Mouse (Mus musculus) liver, embryonic 11.5 days (tissue): ENCODE measurements around the gene Rnf144a. TPM values are rescaled to one million over a fixed set of nuclear protein-coding genes. Genes with fewer than 3 reads are reported as not detected.

Source experiments
- ATAC-seq: fragments of 200-750 bp; cut with Nextera tagmentation; replicated peaks from 2 replicates; pipeline ENCODE4 v1.8.0; 2017; ENCODE audit warnings: moderate number of reproducible peaks, mild to moderate bottlenecking, moderate TSS enrichment, moderate library complexity; ENCODE audit not compliant: low FRiP score
- DNase-seq: peaks from one replicate; pipeline ENCODE4 v3.0.0-alpha.2; 2017; ENCODE audit warnings: low spot score
- H3K27ac ChIP-seq: fragments of 300-500 bp; sonication (generic); 2 replicates; pipeline ENCODE4 v1.5.1; 2014; ENCODE audit warnings: mild to moderate bottlenecking, low read depth, low read length, control low read depth
- H3K27me3 ChIP-seq: fragments of 300-500 bp; sonication (generic); replicated peaks from 2 replicates; pipeline ENCODE4 v1.6.1; 2014; ENCODE audit warnings: low read length, mixed read lengths; ENCODE audit not compliant: control insufficient read depth, insufficient read depth
- H3K36me3 ChIP-seq: fragments of 300-500 bp; sonication (generic); 2 replicates; pipeline ENCODE4 v1.6.1; 2014; ENCODE audit warnings: mild to moderate bottlenecking, low read length, moderate library complexity, mixed read lengths; ENCODE audit not compliant: control insufficient read depth, insufficient read depth
- H3K4me1 ChIP-seq: fragments of 300-500 bp; sonication (generic); replicated peaks from 2 replicates; pipeline ENCODE4 v1.6.1; 2014; ENCODE audit warnings: low read length, mixed read lengths; ENCODE audit not compliant: control insufficient read depth, insufficient read depth
- H3K4me2 ChIP-seq: fragments of 300-500 bp; sonication (generic); 2 replicates; pipeline ENCODE4 v1.6.1; 2014; ENCODE audit warnings: mild to moderate bottlenecking, control low read depth, moderate library complexity
- H3K4me3 ChIP-seq: fragments of 300-500 bp; sonication (generic); 2 replicates; pipeline ENCODE4 v1.5.1; 2014; ENCODE audit warnings: low read depth, low read length, control low read depth
- H3K9ac ChIP-seq: fragments of 300-500 bp; sonication (generic); 2 replicates; pipeline ENCODE4 v1.6.1; 2014; ENCODE audit warnings: low read depth, low read length, control low read depth
- H3K9me3 ChIP-seq: fragments of 300-500 bp; sonication (generic); 2 replicates; pipeline ENCODE4 v1.6.1; 2016; ENCODE audit warnings: low read length, inconsistent platforms, mixed read lengths; ENCODE audit not compliant: control insufficient read depth
- WGBS: fragments of 180-500 bp; shearing (Covaris S2); extraction: QIAGEN DNeasy Blood & Tissue Kit; methylation state at CpG from one replicate; pipeline ENCODE4 v1.1.7; 2014; 5-methylcytosine and 5-hydroxymethylcytosine counted together
- polyA plus RNA-seq: library from polyadenylated mRNA; unstranded; fragments of >200 nt; fragmentation: Nextera tagmentation; extraction: Ambion mirVana; gene quantifications from 2 replicates; pipeline ENCODE4 v1.2.1, GENCODE M21; 2014

Rnf144a gene
- polyA plus RNA-seq, 1 experiment from 2014 or later, result 5.9 TPM

DNA sequence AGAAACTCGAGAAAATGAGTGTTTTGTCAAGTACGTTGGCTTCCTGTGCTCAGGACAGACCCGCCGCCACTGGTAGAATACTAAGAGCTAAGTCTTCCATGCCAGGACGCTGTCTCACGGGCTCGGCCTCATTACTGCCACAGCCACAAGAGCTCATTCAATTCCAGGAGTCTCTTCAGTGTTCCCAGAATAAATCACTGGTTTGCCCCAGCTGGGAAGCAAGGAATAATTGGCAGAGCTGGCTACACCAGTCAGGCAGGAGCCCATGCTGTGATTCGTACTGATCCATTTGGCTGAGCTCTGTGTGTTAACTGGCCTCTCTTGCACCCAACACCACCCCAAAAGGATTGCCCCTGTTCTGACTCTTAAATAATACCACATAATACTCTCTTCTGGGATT, 45.0 kb downstream of the Rnf144a start:
- Histone ChIP-seq H3K9me3 (no peaks in the 10 kb centered on the region), H3K4me3 (no peak overlapping the region), H3K27me3 (no peaks in the 10 kb centered on the region), H3K27ac (no peak overlapping the region), H3K4me1 (no peaks in the 10 kb centered on the region), H3K4me2 (no peak overlapping the region), H3K36me3 (no peaks in the 10 kb centered on the region), H3K9ac (no peak overlapping the region)
- WGBS, result 85% methylated on average over 8 of the region's 8 CpGs
- DNase-seq (no peak), ATAC-seq (no peak)

GRCm38 (mm10) chr12:26367361-26367760, 47.7 kb downstream of the Rnf144a start:
- H3K9me3 ChIP-seq, result no peaks in the 10 kb centered on the region
- no peak for DNase-seq
- no peak overlapping the region for H3K9ac ChIP-seq
- no peak overlapping the region for H3K4me3 ChIP-seq
- no peaks in the 10 kb centered on the region for H3K36me3 ChIP-seq
- no peaks in the 10 kb centered on the region for H3K4me1 ChIP-seq
- 76% methylated on average over 2 of the region's 2 CpGs for WGBS
- H3K27me3 ChIP-seq, result no peaks in the 10 kb centered on the region
- H3K4me2 ChIP-seq, result no peak overlapping the region
- no peak for ATAC-seq
- no peak overlapping the region for H3K27ac ChIP-seq

GRCm38 (mm10) chr12:26366372-26366771, 48.7 kb downstream of the Rnf144a start:
- no peaks in the 10 kb centered on the region for H3K27me3 ChIP-seq
- H3K9me3 ChIP-seq, result no peaks in the 10 kb centered on the region
- ATAC-seq, result no peak
- no peak for DNase-seq
- H3K36me3 ChIP-seq, result no peaks in the 10 kb centered on the region
- H3K4me1 ChIP-seq, result no peaks in the 10 kb centered on the region
- no peak overlapping the region for H3K4me2 ChIP-seq
- no peak overlapping the region for H3K9ac ChIP-seq
- no peak overlapping the region for H3K27ac ChIP-seq
- H3K4me3 ChIP-seq, result no peak overlapping the region
- 76% methylated on average over 4 of the region's 4 CpGs for WGBS

DNA sequence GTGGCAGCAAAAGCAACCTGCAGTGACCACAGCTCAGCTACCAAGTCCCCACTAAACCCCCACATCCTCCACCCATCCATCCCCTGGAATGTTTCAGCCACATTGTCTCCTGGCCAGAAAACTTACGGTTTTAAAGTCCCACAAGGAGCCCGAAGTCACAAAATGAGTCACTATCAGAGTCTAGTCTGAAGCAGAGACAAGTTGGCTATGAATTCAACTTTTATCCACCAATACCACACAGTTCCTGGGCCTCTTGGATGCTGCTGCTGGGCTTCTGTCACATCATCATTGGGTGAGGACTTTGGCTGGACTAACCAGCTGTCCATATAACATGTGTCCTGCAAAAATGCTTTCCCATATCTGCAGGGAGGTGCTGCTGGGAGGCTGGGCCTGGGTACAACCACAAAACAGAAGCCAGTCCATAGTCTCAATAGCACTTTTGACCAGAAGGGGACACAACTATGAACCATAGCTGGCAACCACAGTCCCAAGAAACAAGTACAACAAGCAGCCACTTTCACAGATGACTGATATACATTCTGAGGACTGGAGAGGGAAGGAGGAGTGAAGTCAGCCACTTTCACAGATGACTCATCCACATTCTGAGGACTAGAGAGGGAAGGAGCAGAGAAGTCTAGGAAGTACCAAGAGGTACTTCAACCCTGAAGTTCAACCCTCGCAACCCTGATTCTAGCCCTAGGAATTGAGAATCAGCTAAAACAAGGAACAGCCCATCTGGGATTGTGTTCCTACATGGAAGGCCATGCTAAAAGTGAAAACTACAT, 49.3 kb downstream of the Rnf144a start:
- Histone ChIP-seq H3K9ac (no peak overlapping the region), H3K4me2 (no peak overlapping the region), H3K36me3 (no peaks in the 10 kb centered on the region), H3K27ac (no peak overlapping the region), H3K4me1 (no peaks in the 10 kb centered on the region), H3K4me3 (no peak overlapping the region), H3K9me3 (no peaks in the 10 kb centered on the region), H3K27me3 (no peaks in the 10 kb centered on the region)
- 84% methylated on average over 3 of the region's 3 CpGs for WGBS
- ATAC-seq (no peak), DNase-seq (no peak)

DNA sequence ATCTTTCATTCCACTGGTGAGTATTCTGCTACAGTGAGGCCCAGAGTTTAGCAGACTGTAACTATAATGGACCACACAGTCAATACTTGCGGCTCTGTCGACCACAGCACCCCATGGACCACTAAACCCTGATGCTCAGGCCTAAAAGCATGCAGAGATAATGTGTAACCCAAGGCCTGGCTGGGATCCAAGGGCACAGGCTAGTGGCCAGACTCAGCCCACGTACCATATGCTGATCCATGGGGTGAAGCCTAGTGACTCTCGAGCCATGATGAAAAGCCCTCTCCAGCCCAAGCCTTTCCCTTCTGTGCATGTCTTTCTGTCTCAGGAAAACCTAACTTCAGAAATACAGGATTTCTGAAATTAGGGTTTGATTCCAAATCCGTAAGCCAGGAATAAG, 50.2 kb downstream of the Rnf144a start:
- no peak for ATAC-seq
- Histone ChIP-seq H3K4me1 (no peaks in the 10 kb centered on the region), H3K4me2 (no peak overlapping the region), H3K4me3 (no peak overlapping the region), H3K27ac (no peak overlapping the region), H3K9ac (no peak overlapping the region), H3K36me3 (no peaks in the 10 kb centered on the region), H3K9me3 (no peaks in the 10 kb centered on the region), H3K27me3 (no peaks in the 10 kb centered on the region)
- no peak for DNase-seq
- WGBS, result 89% methylated on average over 5 of the region's 5 CpGs

- no peak overlapping the region for H3K4me2 ChIP-seq
- H3K36me3 ChIP-seq, result no peaks in the 10 kb centered on the region
- H3K27ac ChIP-seq, result no peak overlapping the region
- no peak overlapping the region for H3K4me3 ChIP-seq
- H3K9me3 ChIP-seq, result no peaks in the 10 kb centered on the region
- H3K27me3 ChIP-seq, result no peaks in the 10 kb centered on the region
- no peak overlapping the region for H3K9ac ChIP-seq
- WGBS, result 88% methylated on average over 10 of the region's 10 CpGs
- DNase-seq, result no peak
- ATAC-seq, result no peak
- no peaks in the 10 kb centered on the region for H3K4me1 ChIP-seq
Measured at GRCm38 (mm10) chr12:26360946-26361523, 54.0 kb downstream of the Rnf144a start.

DNA sequence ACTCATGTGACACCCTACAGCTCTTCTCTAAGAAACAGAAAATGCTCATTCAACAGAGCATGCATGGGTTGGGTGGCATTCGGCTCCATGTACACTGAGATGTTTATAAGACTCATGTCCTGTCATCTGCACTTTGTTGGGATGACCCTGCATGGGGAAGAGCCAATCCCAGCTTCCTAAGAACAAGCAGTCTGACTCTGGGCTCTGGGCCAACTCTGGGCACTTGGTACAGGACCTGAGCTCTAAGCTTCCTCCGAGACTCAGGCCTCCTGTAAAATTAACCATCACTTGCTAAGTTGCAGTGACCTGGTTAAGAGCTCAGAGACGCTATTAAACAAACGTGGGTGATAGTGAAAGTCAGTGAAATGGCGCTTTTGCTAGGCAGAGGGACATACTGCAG, 55.2 kb downstream of the Rnf144a start:
- 81% methylated on average over 5 of the region's 5 CpGs for WGBS
- ATAC-seq (no peak), DNase-seq (no peak)
- no peaks in the 10 kb centered on the region for H3K27me3 ChIP-seq
- H3K4me2 ChIP-seq, result no peak overlapping the region
- no peaks in the 10 kb centered on the region for H3K36me3 ChIP-seq
- no peak overlapping the region for H3K27ac ChIP-seq
- H3K4me1 ChIP-seq, result no peaks in the 10 kb centered on the region
- H3K4me3 ChIP-seq, result no peak overlapping the region
- no peak overlapping the region for H3K9ac ChIP-seq
- H3K9me3 ChIP-seq, result no peaks in the 10 kb centered on the region

DNA sequence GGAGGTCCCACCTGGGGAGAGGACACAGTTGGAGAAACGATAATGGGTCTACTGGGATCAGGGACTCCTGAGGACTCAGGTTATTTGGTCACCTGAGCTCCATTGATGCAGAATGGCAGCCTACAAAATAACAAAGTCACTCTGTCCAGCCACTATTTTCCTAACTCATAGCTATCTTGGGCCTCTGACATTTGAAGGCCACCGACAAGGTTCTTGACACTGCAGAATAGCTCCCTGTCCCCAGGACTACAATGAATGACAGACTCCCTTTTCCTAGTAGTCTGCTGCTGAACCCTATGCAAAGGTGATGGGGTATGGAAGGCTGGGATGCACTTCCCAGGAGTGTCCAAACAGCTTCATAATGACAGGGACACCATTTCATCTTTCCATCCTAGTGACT, 55.8 kb downstream of the Rnf144a start:
- DNase-seq, result no peak
- no peaks in the 10 kb centered on the region for H3K4me1 ChIP-seq
- WGBS, result 87% methylated on average over 2 of the region's 2 CpGs
- H3K36me3 ChIP-seq, result no peaks in the 10 kb centered on the region
- no peak overlapping the region for H3K4me3 ChIP-seq
- no peaks in the 10 kb centered on the region for H3K27me3 ChIP-seq
- no peak for ATAC-seq
- H3K9ac ChIP-seq, result no peak overlapping the region
- no peak overlapping the region for H3K4me2 ChIP-seq
- no peaks in the 10 kb centered on the region for H3K9me3 ChIP-seq
- H3K27ac ChIP-seq, result no peak overlapping the region

GRCm38 (mm10) chr12:26357246-26357645, 57.8 kb downstream of the Rnf144a start:
- Histone ChIP-seq H3K4me1 (no peaks in the 10 kb centered on the region), H3K36me3 (no peaks in the 10 kb centered on the region), H3K4me3 (no peak overlapping the region), H3K9ac (no peak overlapping the region), H3K27me3 (no peaks in the 10 kb centered on the region), H3K9me3 (no peaks in the 10 kb centered on the region), H3K4me2 (no peak overlapping the region), H3K27ac (no peak overlapping the region)
- WGBS, result 86% methylated on average over 4 of the region's 4 CpGs
- DNase-seq (no peak), ATAC-seq (no peak)
